Mouse (Mus musculus) heart, adult 2 months (tissue): ENCODE measurements around the gene Tnfrsf11a.

Source experiments
- CTCF ChIP-seq: fragments of 200-600 bp; IDR thresholded peaks from 2 replicates; pipeline ENCODE4 v1.8.1; 2022; ENCODE audit warnings: antibody characterized with exemption, mild to moderate bottlenecking, moderate library complexity
- POLR2A ChIP-seq: fragments of 200-500 bp; IDR thresholded peaks from 2 replicates; pipeline ENCODE4 v1.6.1; 2011; ENCODE audit warnings: mild to moderate bottlenecking, low read depth, low read length, control low read depth; ENCODE audit not compliant: insufficient read depth

- TF ChIP-seq CTCF (no peak), POLR2A (no peak)
Observed at GRCm38 (mm10) chr1:105794670-105795069, 14.2 kb downstream of the Tnfrsf11a start.
